Mouse (Mus musculus): ENCODE data around the gene Vmn1r13. TPM values are rescaled to one million over a fixed set of nuclear protein-coding genes. Genes with fewer than 3 reads are reported as not detected.
"Not testable (repeated sequence)": the region's sequence is repeated elsewhere in the genome, so short reads cannot be mapped to it uniquely, and the experiment has no call there.

Vmn1r13 gene
- not detected in 2 replicates for polyA plus RNA-seq (2015; fragmentation: Nextera tagmentation; extraction: Ambion mirVana)

- not testable (repeated sequence) for H3K36me3 ChIP-seq; H3K4me3 ChIP-seq; H3K9ac ChIP-seq; H3K27ac ChIP-seq; H3K9me3 ChIP-seq; H3K27me3 ChIP-seq; H3K4me2 ChIP-seq (replicated peaks); ATAC-seq (ENCODE audit: low FRiP score, low read depth); H3K4me1 ChIP-seq
- 90% methylated on average over 1 of the region's 1 CpGs for WGBS
Observed at GRCm38 (mm10) chr6:57202990-57203389, at the start of gene Vmn1r13. Gene Vmn1r13, plus strand, starts transcription at chr6:57203290.

GRCm38 (mm10) chr6:57156619-57157018, 46.5 kb upstream of the Vmn1r13 start, which contains the start of gene Vmn1r12:
Gene Vmn1r12, plus strand, starts transcription at chr6:57156919.
- H3K9ac ChIP-seq: no peak within 1 kb of the TSS
- no peaks in the 10 kb centered on the region for H3K4me1 ChIP-seq
- H3K36me3 ChIP-seq: no peaks in the 10 kb centered on the region
- no peak within 1 kb of the TSS for H3K27ac ChIP-seq
- 80% methylated on average over 2 of the region's 2 CpGs for WGBS
- ATAC-seq (ENCODE audit: low FRiP score, low read depth): no peak
- H3K27me3 ChIP-seq: no peaks in the 10 kb centered on the region
- no peak within 1 kb of the TSS for H3K4me2 ChIP-seq (replicated peaks)
- H3K9me3 ChIP-seq: no peaks in the 10 kb centered on the region
- no peak within 1 kb of the TSS for H3K4me3 ChIP-seq

- WGBS: 54% methylated on average over 3 of the region's 3 CpGs
- not testable (repeated sequence) for ATAC-seq (ENCODE audit: low FRiP score, low read depth); H3K27ac ChIP-seq; H3K9me3 ChIP-seq; H3K36me3 ChIP-seq; H3K4me3 ChIP-seq; H3K4me2 ChIP-seq (replicated peaks); H3K27me3 ChIP-seq; H3K9ac ChIP-seq; H3K4me1 ChIP-seq
Observed at GRCm38 (mm10) chr6:57190016-57190415, 13.1 kb upstream of the Vmn1r13 start.

GRCm38 (mm10) chr6:57231386-57231785, 28.3 kb downstream of the Vmn1r13 start, which contains the start of gene Vmn1r14:
Gene Vmn1r14, plus strand, starts transcription at chr6:57231686.
- Histone ChIP-seq H3K4me2 (replicated peaks) (no peak within 1 kb of the TSS), H3K9me3 (no peaks in the 10 kb centered on the region), H3K4me1 (no peaks in the 10 kb centered on the region), H3K36me3 (no peaks in the 10 kb centered on the region), H3K27me3 (no peaks in the 10 kb centered on the region), H3K4me3 (no peak within 1 kb of the TSS), H3K9ac (no peak within 1 kb of the TSS), H3K27ac (no peak within 1 kb of the TSS)
- WGBS: 90% methylated on average over 3 of the region's 3 CpGs
- no peak for ATAC-seq (ENCODE audit: low FRiP score, low read depth)

- H3K27ac ChIP-seq: no peak within 1 kb of the TSS
- H3K27me3 ChIP-seq: no peaks in the 10 kb centered on the region
- H3K36me3 ChIP-seq: no peaks in the 10 kb centered on the region
- H3K4me3 ChIP-seq: no peak within 1 kb of the TSS
- H3K9me3 ChIP-seq: no peaks in the 10 kb centered on the region
- WGBS: 64% methylated on average over 1 of the region's 1 CpGs
- H3K4me1 ChIP-seq: no peaks in the 10 kb centered on the region
- no peak within 1 kb of the TSS for H3K4me2 ChIP-seq (replicated peaks)
- no peak for ATAC-seq (ENCODE audit: low FRiP score, low read depth)
- no peak within 1 kb of the TSS for H3K9ac ChIP-seq
Observed at GRCm38 (mm10) chr6:57257652-57258051, 54.6 kb downstream of the Vmn1r13 start, which contains the start of gene Vmn1r15. Gene Vmn1r15, plus strand, starts transcription at chr6:57257952.

- no peaks in the 10 kb centered on the region for H3K4me1 ChIP-seq
- H3K27me3 ChIP-seq: no peaks in the 10 kb centered on the region
- no peaks in the 10 kb centered on the region for H3K36me3 ChIP-seq
- no peak overlapping the region for H3K4me3 ChIP-seq
- WGBS: 85% methylated on average over 2 of the region's 2 CpGs
- H3K27ac ChIP-seq: no peak overlapping the region
- no peak overlapping the region for H3K9ac ChIP-seq
- ATAC-seq (ENCODE audit: low FRiP score, low read depth): no peak
- no peak overlapping the region for H3K4me2 ChIP-seq (replicated peaks)
- H3K9me3 ChIP-seq: no peaks in the 10 kb centered on the region
Observed at GRCm38 (mm10) chr6:57260990-57261389, 57.9 kb downstream of the Vmn1r13 start.

Other genes with a start within 250 kb of the Vmn1r13 start
- not detected in 2 replicates for gene Vmn1r5, start 233.0 kb upstream of the Vmn1r13 start, polyA plus RNA-seq (2015; fragmentation: Nextera tagmentation; extraction: Ambion mirVana)
- not detected in 2 replicates for gene Vmn1r6, start 206.0 kb upstream of the Vmn1r13 start, polyA plus RNA-seq (2015; fragmentation: Nextera tagmentation; extraction: Ambion mirVana)
- not detected in 2 replicates for gene Vmn1r7, start 178.0 kb upstream of the Vmn1r13 start, polyA plus RNA-seq (2015; fragmentation: Nextera tagmentation; extraction: Ambion mirVana)
- not detected in 2 replicates for gene Vmn1r8, start 171.0 kb upstream of the Vmn1r13 start, polyA plus RNA-seq (2015; fragmentation: Nextera tagmentation; extraction: Ambion mirVana)
- not detected in 2 replicates for gene Vmn1r9, start 136.5 kb upstream of the Vmn1r13 start, polyA plus RNA-seq (2015; fragmentation: Nextera tagmentation; extraction: Ambion mirVana)
- gene Vmn1r10, start 93.8 kb upstream of the Vmn1r13 start, polyA plus RNA-seq (2015; fragmentation: Nextera tagmentation; extraction: Ambion mirVana): not detected in 2 replicates
- not detected in 2 replicates for gene Vmn1r11, start 69.8 kb upstream of the Vmn1r13 start, polyA plus RNA-seq (2015; fragmentation: Nextera tagmentation; extraction: Ambion mirVana)
- not detected in 2 replicates for gene Vmn1r12, start 46.4 kb upstream of the Vmn1r13 start, polyA plus RNA-seq (2015; fragmentation: Nextera tagmentation; extraction: Ambion mirVana)
- gene Vmn1r14, start 28.4 kb downstream of the Vmn1r13 start, polyA plus RNA-seq (2015; fragmentation: Nextera tagmentation; extraction: Ambion mirVana): not detected in 2 replicates
- not detected in 2 replicates for gene Vmn1r15, start 54.7 kb downstream of the Vmn1r13 start, polyA plus RNA-seq (2015; fragmentation: Nextera tagmentation; extraction: Ambion mirVana)
- gene Vmn1r16, start 126.2 kb downstream of the Vmn1r13 start, polyA plus RNA-seq (2015; fragmentation: Nextera tagmentation; extraction: Ambion mirVana): not detected in 2 replicates
- not detected in 2 replicates for gene Vmn1r17, start 160.4 kb downstream of the Vmn1r13 start, polyA plus RNA-seq (2015; fragmentation: Nextera tagmentation; extraction: Ambion mirVana)
- not detected in 2 replicates for gene Vmn1r18, start 192.5 kb downstream of the Vmn1r13 start, polyA plus RNA-seq (2015; fragmentation: Nextera tagmentation; extraction: Ambion mirVana)
- gene Vmn1r19, start 200.5 kb downstream of the Vmn1r13 start, polyA plus RNA-seq (2015; fragmentation: Nextera tagmentation; extraction: Ambion mirVana): not detected in 2 replicates
- not detected in 2 replicates for gene Vmn1r20, start 225.6 kb downstream of the Vmn1r13 start, polyA plus RNA-seq (2015; fragmentation: Nextera tagmentation; extraction: Ambion mirVana)